Mouse (Mus musculus): ENCODE measurements at regions not wholly inside any gene's neighbourhood (a gene's known extent, or its start where the extent isn't known, plus 50 kb on each side); places are given as distances from the start of the nearest gene placed in this dataset.

GRCm38 (mm10) chr5:58822704-58823103 is 1104.9 kb downstream of the Pcdh7 start:
- intact Hi-C loops (cut with DNase I), result no loop called here
- no peak for TF ChIP-seq POLR2A (IDR thresholded peaks at IDR 0.05; ENCODE audit: insufficient read depth, low read depth, low read length)
- TF ChIP-seq CTCF (IDR thresholded peaks at IDR 0.05), result no peak
- no peak for TF ChIP-seq EP300 (IDR thresholded peaks at IDR 0.05; ENCODE audit: insufficient read depth, low read depth, low read length)
- Histone ChIP-seq H3K4me1 (ENCODE audit: control insufficient read depth, insufficient read depth, low read length) (no peaks in the 10 kb centered on the region), H3K9ac (ENCODE audit: low read depth, low read length) (no peak overlapping the region), H3K36me3 (ENCODE audit: control insufficient read depth, insufficient read depth, low read length) (no peaks in the 10 kb centered on the region), H3K27me3 (ENCODE audit: control insufficient read depth, insufficient read depth, low read length) (no peaks in the 10 kb centered on the region), H3K27ac (no peak overlapping the region), H3K79me2 (replicated peaks; ENCODE audit: control insufficient read depth, insufficient read depth, low read length) (no peaks in the 10 kb centered on the region), H3K4me3 (no peak overlapping the region)
- DNase-seq, result no peak
- WGBS, result 73% methylated on average over 4 of the region's 4 CpGs

GRCm38 (mm10) chr5:58825970-58826369 is 1108.2 kb downstream of the Pcdh7 start:
- no peaks in the 10 kb centered on the region for H3K4me1 ChIP-seq (ENCODE audit: control insufficient read depth, insufficient read depth, low read length)
- no peaks in the 10 kb centered on the region for H3K36me3 ChIP-seq (ENCODE audit: control insufficient read depth, insufficient read depth, low read length)
- intact Hi-C loops (cut with DNase I), result no loop called here
- H3K4me3 ChIP-seq, result no peak overlapping the region
- TF ChIP-seq EP300 (IDR thresholded peaks at IDR 0.05; ENCODE audit: insufficient read depth, low read depth, low read length) (no peak), CTCF (IDR thresholded peaks at IDR 0.05) (peak; percentile 62)
- H3K27ac ChIP-seq, result no peak overlapping the region
- H3K79me2 ChIP-seq (replicated peaks; ENCODE audit: control insufficient read depth, insufficient read depth, low read length), result no peaks in the 10 kb centered on the region
- no peak overlapping the region for H3K9ac ChIP-seq (ENCODE audit: low read depth, low read length)
- DNase-seq, result no peak
- 52% methylated on average over 3 of the region's 3 CpGs for WGBS
- H3K27me3 ChIP-seq (ENCODE audit: control insufficient read depth, insufficient read depth, low read length), result no peaks in the 10 kb centered on the region

GRCm38 (mm10) chr5:58847001-58847400 is 1129.2 kb downstream of the Pcdh7 start:
- Histone ChIP-seq H3K4me3 (no peak overlapping the region), H3K4me1 (ENCODE audit: control insufficient read depth, insufficient read depth, low read length) (no peaks in the 10 kb centered on the region), H3K27me3 (ENCODE audit: control insufficient read depth, insufficient read depth, low read length) (no peaks in the 10 kb centered on the region), H3K36me3 (ENCODE audit: control insufficient read depth, insufficient read depth, low read length) (no peaks in the 10 kb centered on the region), H3K79me2 (replicated peaks; ENCODE audit: control insufficient read depth, insufficient read depth, low read length) (no peaks in the 10 kb centered on the region), H3K27ac (no peak overlapping the region), H3K9ac (ENCODE audit: low read depth, low read length) (no peak overlapping the region)
- intact Hi-C loops (cut with DNase I), result no loop called here
- TF ChIP-seq CTCF (IDR thresholded peaks at IDR 0.05), result no peak
- TF ChIP-seq EP300 (IDR thresholded peaks at IDR 0.05; ENCODE audit: insufficient read depth, low read depth, low read length), result no peak
- TF ChIP-seq POLR2A (IDR thresholded peaks at IDR 0.05; ENCODE audit: insufficient read depth, low read depth, low read length), result no peak
- DNase-seq, result no peak

- Histone ChIP-seq H3K36me3 (ENCODE audit: control insufficient read depth, insufficient read depth, low read length) (no peaks in the 10 kb centered on the region), H3K79me2 (replicated peaks; ENCODE audit: control insufficient read depth, insufficient read depth, low read length) (no peaks in the 10 kb centered on the region), H3K27ac (no peak overlapping the region), H3K4me3 (no peak overlapping the region), H3K9ac (ENCODE audit: low read depth, low read length) (no peak overlapping the region), H3K4me1 (ENCODE audit: control insufficient read depth, insufficient read depth, low read length) (no peaks in the 10 kb centered on the region), H3K27me3 (ENCODE audit: control insufficient read depth, insufficient read depth, low read length) (no peaks in the 10 kb centered on the region)
- intact Hi-C loops (cut with DNase I), result no loop called here
- TF ChIP-seq POLR2A (IDR thresholded peaks at IDR 0.05; ENCODE audit: insufficient read depth, low read depth, low read length), result no peak
- no peak for TF ChIP-seq CTCF (IDR thresholded peaks at IDR 0.05)
- TF ChIP-seq EP300 (IDR thresholded peaks at IDR 0.05; ENCODE audit: insufficient read depth, low read depth, low read length), result no peak
- no peak for DNase-seq
- WGBS, result 80% methylated on average over 2 of the region's 2 CpGs
Observed at GRCm38 (mm10) chr5:58858016-58858415, 1140.2 kb downstream of the Pcdh7 start.

GRCm38 (mm10) chr5:58893493-58893892 is 1175.7 kb downstream of the Pcdh7 start:
- H3K36me3 ChIP-seq (ENCODE audit: control insufficient read depth, insufficient read depth, low read length), result no peaks in the 10 kb centered on the region
- intact Hi-C loops (cut with DNase I), result no loop called here
- no peaks in the 10 kb centered on the region for H3K4me1 ChIP-seq (ENCODE audit: control insufficient read depth, insufficient read depth, low read length)
- no peaks in the 10 kb centered on the region for H3K27me3 ChIP-seq (ENCODE audit: control insufficient read depth, insufficient read depth, low read length)
- no peak for DNase-seq
- TF ChIP-seq POLR2A (IDR thresholded peaks at IDR 0.05; ENCODE audit: insufficient read depth, low read depth, low read length), result no peak
- TF ChIP-seq CTCF (IDR thresholded peaks at IDR 0.05), result no peak
- TF ChIP-seq EP300 (IDR thresholded peaks at IDR 0.05; ENCODE audit: insufficient read depth, low read depth, low read length), result no peak
- WGBS, result 74% methylated on average over 3 of the region's 3 CpGs
- H3K79me2 ChIP-seq (replicated peaks; ENCODE audit: control insufficient read depth, insufficient read depth, low read length), result no peaks in the 10 kb centered on the region
- no peak overlapping the region for H3K27ac ChIP-seq
- H3K4me3 ChIP-seq, result no peak overlapping the region
- no peak overlapping the region for H3K9ac ChIP-seq (ENCODE audit: low read depth, low read length)

GRCm38 (mm10) chr5:58941436-58941835 is 1223.7 kb downstream of the Pcdh7 start:
- Histone ChIP-seq H3K4me1 (ENCODE audit: control insufficient read depth, insufficient read depth, low read length) (no peaks in the 10 kb centered on the region), H3K79me2 (replicated peaks; ENCODE audit: control insufficient read depth, insufficient read depth, low read length) (no peaks in the 10 kb centered on the region), H3K27ac (no peak overlapping the region), H3K9ac (ENCODE audit: low read depth, low read length) (no peak overlapping the region), H3K27me3 (ENCODE audit: control insufficient read depth, insufficient read depth, low read length) (no peaks in the 10 kb centered on the region), H3K4me3 (no peak overlapping the region), H3K36me3 (ENCODE audit: control insufficient read depth, insufficient read depth, low read length) (no peaks in the 10 kb centered on the region)
- no peak for TF ChIP-seq CTCF (IDR thresholded peaks at IDR 0.05)
- no peak for TF ChIP-seq EP300 (IDR thresholded peaks at IDR 0.05; ENCODE audit: insufficient read depth, low read depth, low read length)
- no peak for TF ChIP-seq POLR2A (IDR thresholded peaks at IDR 0.05; ENCODE audit: insufficient read depth, low read depth, low read length)
- WGBS, result 43% methylated on average over 1 of the region's 1 CpGs
- no peak for DNase-seq
- intact Hi-C loops (cut with DNase I), result no loop called here
